Mouse (Mus musculus) thymus, adult 2 months (tissue): ENCODE results near the gene Larp1b.

Source experiments
- CTCF ChIP-seq: fragments of 200-500 bp; IDR thresholded peaks from 2 replicates; pipeline ENCODE4 v1.5.1; 2012; ENCODE audit warnings: mild to moderate bottlenecking, control low read depth, low read length, moderate library complexity, borderline replicate concordance; ENCODE audit not compliant: control insufficient read depth, poor library complexity, insufficient read depth; ENCODE audit errors: extremely low read depth
- POLR2A ChIP-seq: fragments of 200-500 bp; IDR thresholded peaks from 2 replicates; pipeline ENCODE4 v1.6.1; 2012; ENCODE audit warnings: mild to moderate bottlenecking, low read length, control low read depth, moderate library complexity; ENCODE audit not compliant: control insufficient read depth, poor library complexity, insufficient read depth; ENCODE audit errors: extremely low read depth

- TF ChIP-seq POLR2A (no peak), CTCF (no peak)
Measured at GRCm38 (mm10) chr3:41061831-41062565, 112.4 kb downstream of the Larp1b start.
